Mouse (Mus musculus) spleen, postnatal 4 days (tissue): ENCODE results near the gene Tyrp1.

Experiments used
- DNase-seq, 2 experiments: peaks; one replicate each; pipeline ENCODE4 v3.0.0; 2022; ENCODE audit warnings: low spot score in 2 of 2

The Tyrp1 gene

DNA sequence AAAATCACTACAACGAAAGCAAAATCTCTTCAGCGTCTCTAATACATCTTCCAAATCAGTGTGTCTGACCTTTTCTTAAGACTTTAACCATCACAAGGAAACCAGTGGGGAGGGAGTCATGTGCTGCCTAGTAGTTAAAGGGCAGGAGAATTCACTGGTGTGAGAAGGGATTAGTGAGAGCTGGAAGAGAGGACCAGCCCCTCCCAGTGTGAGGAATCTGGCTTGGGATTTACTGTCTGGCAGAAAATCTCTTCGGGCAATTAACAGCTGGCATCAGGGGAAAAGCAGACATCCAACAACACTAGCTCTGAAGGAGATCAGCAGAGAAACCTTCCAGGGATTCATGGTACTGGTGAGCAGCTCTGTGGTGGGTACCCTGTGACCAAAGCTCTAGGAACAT lies at the start of gene Tyrp1:
TSS of gene Tyrp1 (plus strand) at position 74 of the 400 bp plus-strand sequence.
- DNase-seq: no peak

DNA sequence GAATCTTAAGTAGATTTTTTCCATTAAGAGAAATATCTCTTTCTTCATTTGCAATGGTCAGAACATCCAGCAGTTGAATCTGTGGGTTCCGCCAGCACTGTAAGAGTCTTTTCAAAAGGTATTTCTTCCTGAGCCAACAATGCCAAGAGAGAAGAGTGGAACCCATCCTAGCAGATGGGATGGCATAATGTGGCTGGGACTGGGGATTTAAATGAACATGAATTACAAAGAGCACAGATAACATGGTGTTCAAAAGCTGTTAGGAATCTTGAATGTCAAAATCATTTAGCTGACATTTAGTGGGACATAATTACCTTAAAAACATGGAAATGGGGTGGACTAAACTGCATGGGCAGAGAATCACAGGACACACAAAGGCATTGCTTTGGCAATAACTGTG lies 45.6 kb upstream of the Tyrp1 start:
- DNase-seq: no peak

DNA sequence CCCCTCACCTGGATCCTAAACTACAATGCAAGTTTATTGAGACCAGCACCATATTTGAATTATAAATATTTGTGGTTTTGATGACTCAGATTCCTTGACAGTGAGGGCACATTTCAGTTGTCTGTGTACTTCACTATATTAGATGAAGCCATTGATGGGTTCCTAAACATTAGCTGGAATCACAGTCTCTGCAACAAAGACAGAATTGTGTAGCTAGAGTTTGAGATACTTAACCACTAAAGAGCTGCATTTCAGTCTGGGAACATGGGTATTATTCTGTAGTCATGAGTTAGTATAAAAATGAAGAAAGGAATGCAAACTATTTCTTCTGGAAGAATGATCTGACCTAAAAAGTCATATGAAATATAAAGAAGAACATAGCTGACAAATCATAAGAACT lies 14.4 kb upstream of the Tyrp1 start:
- DNase-seq: no peak

DNA sequence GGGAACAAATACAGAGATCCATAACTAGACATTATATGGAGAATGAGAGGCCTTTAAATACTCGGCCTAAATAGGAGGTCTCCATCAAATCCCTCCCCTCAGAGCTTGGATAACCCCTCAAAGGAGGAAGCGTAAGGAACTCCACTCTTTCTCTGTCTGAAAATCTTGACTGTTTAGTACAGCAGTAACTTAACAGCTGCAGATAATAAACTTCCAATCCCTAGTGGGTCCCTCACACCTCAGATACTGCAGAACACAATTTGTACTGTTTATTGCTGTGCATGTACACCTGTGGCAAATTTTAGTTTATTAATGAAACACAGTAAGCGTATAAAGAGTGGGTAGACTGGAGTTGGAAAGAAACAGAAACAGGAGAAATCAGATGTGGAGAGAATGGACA lies 12.0 kb upstream of the Tyrp1 start:
- DNase-seq: no peak

DNA sequence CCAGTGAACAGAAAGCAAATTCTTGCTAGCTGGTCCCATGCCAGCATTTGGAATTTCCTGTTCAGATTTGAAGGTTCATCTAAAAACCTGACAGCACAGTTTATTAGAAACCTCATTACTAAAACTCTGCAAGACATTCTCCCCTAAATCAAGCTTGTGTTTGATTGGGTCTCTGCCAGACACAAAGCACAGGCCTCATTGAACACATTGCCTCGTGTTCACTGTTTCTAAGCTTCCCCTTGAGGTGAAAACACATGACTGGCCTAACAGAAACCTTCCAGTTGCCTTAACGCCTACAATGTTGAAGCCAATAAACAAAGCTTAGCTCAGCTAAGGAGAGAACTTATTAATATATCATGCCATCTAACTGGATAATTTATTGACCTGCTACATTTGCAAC lies 5.7 kb upstream of the Tyrp1 start:
- DNase-seq: no peak

DNA sequence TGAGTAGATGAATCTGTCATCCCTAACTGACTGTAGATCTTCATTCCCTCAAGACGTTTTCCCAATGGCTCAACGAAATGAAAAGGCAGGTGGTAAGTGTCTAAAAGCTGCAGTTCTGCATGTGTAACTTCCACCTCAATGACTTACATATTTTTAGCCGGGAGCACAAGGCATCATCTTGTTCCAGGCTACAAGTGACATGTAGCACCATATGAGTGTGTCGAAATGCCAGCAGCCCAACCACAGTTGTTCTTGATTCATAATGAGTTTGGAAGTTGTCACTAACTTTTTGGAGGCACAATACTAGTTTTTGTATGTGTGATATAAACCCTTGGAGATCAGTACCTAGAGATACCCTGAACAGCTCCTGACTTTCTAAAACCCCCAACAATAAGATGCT lies 5.4 kb downstream of the Tyrp1 start:
- DNase-seq: no peak

DNA sequence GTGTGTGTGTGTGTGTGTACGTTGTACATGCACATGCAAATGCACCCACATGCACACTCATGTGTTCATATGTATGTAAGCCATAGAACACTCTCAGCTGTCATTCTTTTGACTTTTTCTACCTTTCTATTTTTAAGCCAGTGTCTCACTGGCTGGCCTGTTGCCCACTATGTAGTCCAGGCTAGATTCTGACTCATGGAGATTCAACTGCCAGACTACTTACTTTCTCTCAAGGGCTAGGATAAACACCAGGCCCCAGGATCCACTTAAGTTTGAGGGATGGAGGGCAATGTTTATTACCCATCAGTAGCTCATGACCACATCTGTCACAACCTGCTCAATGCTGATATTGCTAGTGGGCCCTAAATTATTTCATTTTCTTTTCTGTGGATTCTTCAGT lies 8.1 kb downstream of the Tyrp1 start:
- no peak for DNase-seq

DNA sequence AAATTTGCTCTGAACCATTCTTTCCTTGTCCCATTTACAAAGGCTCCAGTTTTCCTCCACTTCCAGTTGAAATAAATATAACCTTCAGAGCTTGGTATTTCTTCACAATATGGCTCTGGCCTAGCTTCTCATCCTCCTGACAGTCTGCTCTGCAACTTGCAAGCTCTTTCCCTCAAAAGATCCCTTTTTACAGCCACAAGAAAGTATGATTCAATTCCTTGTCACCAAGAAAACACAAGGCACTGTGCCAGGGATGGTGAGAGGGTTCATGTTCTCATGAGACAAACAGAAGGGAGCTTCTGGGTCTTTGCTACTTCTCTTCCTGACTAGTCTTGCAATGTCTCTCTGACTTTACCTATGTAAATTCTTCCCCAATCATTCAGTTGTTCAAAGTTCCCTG lies 9.8 kb downstream of the Tyrp1 start:
- no peak for DNase-seq

DNA sequence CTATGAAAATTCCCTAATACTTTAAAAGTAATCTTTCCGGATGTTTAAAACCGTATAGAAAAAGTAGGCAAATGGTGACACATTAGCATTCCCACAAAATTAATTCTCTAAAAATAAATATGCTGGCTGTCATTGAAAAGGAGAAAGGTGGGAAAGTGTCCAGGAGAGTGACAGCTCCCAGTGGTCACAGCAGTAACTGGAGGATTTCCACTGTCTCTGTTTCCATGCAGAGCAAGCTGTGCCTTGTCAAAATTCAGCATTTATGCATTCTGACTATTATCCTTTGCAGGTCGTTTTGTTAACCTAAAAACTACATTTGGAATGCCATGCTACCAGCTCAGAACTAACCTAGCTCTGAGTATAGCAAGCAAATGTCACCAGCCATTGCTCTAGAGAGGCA lies 12.1 kb downstream of the Tyrp1 start:
- no peak for DNase-seq

DNA sequence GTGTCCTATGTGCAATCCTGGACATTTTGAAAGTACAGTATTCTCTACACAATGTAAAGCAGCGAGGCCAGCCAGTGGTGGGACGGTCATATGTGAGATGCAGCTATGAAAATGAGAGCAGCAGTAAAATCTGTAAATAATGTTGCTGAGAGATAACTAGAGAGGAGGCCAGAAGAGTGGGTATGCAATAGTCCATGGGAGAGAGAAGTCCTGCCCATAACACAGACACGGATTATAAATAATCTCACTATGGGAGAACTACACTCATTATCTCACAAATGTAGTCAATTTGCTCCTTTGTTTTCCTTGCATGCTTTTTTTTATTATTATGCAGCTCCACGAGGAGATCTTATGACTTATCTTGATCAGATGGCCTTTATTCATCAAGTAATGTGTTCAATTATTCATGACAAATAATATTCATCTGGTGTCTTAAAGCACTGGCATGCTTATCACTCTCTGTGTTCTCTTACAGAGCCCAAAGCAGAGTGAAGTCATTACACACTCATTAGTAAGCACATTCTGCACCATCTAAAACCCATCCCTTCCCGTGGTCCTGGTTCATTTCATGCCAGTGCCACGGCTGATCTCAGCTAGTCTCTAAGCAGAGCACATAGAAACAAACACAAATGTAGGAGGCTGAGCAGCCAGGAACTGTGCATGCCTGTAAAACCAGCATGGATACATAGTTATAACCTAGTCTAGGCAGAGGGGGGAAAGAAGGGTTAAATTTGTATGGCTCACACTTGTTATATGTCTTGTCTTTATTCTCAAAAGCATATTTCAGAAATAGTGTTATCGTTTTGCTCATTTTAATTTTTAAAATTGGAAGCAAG lies 18.9 kb downstream of the Tyrp1 start:
- DNase-seq: no peak

DNA sequence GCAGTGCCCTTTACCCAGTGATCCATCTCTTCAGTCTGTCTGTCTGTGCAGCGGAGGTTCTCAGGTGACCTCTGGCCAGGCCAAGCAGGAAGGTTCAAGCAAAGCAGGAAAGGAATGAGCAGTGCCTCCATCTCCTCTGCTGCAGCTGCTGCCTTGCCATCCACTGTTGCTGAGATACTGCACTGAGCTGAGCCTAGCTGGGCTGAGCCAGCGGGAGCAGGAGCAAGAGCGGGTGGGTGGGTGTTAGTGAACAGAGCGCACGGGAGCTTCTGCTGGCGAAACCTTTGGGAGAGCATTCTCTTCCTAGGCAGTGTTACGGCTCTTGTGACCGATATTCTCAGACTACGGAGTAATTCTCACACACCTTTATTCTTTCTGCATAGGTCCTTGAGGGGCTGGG lies 21.6 kb downstream of the Tyrp1 start:
- no peak for DNase-seq

DNA sequence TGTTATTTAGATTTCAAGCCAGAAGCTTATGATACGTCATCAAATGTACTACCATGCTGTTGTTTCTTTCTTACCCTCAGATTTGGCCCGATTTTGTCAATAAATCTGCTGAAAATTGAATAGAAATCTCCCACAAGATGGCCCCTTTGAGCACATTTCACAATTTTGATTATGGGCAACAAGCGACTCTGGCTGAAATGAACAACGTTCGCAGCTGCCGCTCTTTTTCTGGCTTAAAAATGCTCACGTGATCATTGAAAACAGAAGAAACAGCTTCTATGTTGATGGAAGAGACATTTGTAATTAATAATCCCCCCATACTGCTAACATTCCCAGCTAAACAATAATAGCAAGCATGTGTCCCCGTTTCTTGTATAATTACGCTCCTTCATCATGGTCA lies 29.0 kb downstream of the Tyrp1 start:
- no peak for DNase-seq

DNA sequence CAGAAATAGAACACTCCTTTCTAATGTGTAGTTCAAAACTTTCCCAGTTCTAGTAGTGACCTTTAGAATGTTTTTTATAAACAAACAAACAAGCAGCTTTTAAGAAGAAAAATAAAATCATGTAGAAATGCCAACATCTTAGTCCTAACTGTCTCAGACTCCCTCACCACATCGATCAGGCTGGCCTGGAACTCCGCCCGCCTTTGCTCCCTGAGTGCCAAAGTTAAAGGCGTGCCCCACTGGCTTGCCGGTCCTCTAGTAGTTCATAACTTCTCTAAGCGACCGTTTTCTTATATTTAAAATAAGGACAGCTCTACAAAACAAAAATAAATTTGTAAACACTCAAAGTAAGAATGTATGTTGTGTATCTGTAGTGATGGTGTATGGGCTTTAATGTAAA lies 30.0 kb downstream of the Tyrp1 start:
- DNase-seq: no peak

DNA sequence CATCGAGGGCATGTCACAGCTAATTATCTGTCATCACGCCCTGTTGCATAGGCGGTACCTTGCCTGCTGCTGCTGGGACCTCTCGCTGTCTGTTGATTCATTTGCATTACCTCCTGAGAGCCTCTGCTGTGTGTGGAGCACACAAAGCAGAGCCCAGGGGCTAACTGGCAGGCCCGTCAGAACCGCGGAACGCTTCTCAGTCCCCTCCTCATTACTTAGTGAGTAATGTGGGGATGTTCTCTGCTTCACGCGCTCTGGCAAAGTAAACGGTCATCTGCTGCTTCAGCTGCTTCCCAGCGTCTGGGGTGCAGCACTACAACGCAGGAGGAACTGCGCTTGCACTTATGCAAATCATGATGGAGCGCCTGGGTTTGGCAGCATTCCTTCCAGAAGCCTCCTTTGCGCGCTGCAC lies 30.6 kb downstream of the Tyrp1 start:
- no peak for DNase-seq

DNA sequence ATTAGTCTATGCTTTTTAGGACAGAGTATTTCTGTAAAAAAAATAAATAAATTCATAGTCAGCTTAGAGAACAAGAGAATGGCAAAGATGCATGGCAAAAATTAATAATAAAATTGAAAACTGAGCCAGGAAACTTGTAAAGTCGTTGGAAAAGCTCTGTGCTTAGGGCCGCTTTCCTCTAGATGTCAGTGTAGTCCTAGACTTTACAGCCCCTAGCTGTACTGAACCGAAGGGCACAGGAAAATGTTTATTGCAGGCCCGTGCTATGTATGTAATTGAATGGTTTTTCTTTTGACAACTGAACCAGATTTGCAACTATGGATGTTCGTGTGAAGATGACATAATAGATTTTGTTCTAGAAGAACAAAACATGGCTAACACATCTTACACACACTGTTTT lies 32.1 kb downstream of the Tyrp1 start:
- no peak for DNase-seq

DNA sequence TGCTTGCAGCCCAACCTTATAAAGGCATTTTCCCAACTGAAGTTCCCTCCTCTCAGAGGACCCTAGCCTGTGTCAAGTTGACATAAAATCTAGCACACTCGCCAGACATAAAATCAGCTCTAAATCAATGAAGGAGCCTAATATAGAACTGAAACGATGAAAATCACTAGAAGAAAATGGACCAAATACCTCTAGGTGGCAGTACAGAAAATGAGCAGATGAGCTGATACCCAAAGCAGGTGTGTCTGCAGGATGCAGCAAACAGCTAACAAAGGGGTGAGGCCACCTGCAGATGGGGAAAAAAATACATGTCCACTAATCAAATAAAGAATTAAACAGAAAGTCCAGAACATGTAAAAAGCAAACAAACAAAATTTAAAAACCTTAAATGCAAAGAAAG lies 35.7 kb downstream of the Tyrp1 start:
- DNase-seq: no peak

DNA sequence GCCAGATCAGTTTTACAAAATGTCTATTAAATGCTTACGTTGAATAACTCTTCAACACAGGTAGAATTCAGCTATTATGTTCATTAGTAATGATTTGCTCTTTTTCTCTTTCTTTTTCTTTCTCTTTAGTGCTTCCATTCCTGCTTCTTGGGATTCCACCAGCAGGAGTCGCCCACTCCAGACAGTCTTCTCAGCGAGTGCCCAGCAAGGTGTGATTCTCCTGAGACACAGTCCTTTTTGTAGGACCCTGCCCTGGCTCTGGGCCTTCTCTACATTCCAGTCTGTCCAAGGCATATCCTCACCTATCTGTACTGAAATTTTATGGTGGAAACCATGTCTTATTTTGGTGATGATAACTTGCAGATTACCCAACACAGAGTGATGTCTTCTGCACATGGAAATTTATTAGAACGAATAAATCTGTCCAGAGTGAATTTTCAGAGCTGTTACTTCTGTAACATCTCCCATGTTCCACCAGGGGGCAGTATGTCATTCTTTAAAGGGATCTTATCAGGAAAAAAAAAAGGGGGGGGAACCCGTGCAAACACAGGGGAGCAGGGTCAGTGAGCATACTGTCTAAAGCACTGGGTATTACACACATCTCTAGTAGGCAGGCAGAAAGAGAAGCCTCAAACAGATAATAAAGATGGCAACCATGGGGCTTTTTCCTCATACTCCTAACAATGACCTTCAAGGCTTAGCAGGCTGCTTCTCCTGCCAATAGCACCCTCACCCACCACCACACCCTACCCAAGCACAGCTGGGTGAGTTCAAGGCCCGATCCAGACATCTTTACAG lies 39.1 kb downstream of the Tyrp1 start:
- DNase-seq: no peak

DNA sequence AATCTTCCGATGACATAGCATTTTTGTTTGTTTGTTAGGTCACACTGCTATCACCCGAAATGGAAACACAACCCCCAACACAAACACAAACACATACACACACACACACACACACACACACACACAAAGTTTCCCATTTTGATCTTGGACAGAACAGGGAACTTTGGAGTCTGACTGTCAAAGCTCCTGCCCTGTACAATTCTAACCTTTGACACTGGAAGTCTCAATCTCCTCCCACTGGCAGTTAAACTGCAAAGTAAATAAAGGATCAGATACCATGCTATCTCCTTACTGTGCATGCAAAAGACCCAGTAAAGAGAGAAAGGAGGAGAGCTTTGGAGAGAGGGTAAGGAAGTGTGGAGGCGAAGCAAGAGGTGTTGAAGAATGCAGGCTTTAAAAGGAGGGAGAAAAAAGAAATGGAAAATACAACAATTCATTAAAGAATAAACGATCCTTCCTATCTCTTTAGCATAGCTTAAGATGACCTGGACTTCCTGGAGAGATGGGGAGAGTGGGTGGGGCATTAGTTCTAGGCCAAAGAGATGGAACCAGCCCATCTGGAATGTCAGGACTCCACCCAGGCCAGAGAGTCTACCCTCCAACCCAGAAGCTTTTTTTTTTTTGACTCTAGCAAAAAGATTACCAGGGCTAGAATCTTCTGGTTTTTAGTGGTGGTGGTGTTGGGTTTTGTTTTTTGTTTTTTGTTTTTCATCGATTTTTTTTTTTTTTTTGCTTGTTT lies 40.4 kb downstream of the Tyrp1 start:
- DNase-seq: no peak

DNA sequence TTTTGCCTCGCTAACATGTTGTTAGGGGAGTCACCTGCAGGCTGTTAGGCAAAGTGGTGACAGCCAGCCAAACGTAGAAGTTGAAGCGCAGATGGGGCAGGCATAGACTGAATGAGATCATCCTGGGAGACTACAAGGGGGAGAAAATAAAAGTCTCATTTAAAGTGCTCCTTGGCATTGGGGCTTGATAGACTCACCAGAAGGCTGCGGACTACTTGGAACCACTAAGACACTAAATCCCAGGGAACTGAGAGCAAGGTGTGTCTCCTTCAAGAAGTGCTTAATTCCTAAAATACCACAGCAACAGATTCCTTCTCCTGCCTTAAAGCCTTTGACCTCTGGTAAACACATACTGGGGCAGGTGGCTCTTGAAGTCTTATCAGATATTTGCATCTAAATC lies 41.1 kb downstream of the Tyrp1 start:
- no peak for DNase-seq

DNA sequence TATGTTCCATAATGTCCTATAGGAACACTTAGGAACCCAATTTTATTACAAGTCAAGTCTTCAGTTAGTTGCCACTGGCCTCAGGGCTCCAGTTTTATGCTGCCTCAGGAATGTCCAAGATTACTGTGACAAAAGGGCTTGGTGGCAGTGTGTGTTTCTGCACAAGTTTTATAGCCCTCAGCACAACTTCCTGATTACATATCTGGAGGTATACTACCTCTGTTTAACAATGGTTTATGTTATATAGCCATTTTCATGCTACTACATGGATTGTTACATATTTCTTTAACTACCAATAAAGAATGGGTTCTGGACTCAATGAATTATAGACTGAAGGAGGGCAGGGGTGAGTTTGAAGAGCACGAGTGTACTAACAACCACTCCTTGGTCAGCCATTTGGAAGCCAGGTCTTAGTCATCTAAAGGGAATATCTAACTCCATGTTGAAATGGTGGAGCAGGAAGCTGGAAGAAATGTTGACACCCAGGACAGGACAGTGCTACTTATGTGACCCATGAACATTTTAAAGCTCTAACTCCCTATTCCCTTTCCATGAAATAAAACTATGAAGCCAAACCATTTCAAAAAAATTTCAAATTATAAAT lies 48.2 kb downstream of the Tyrp1 start:
- DNase-seq: no peak

DNA sequence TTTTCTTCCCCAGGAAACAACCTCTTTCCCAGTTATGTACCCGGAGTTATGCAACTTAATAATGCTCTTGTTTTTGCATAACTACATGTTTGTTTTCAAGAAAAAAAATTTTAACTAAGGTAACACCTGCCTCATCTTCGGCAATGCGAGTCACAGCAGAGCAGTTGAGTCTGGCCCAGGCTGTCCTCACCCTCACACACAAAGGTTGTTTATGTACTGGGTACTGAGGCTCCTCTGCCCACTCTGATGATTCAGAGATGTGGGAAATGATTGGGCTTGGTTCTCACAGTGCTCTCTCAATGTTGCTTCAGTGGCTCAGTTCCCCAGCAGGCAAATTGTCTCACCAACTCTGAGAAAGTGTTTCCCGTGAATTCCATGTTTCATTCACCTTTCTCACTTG lies 52.7 kb downstream of the Tyrp1 start:
- no peak for DNase-seq

DNA sequence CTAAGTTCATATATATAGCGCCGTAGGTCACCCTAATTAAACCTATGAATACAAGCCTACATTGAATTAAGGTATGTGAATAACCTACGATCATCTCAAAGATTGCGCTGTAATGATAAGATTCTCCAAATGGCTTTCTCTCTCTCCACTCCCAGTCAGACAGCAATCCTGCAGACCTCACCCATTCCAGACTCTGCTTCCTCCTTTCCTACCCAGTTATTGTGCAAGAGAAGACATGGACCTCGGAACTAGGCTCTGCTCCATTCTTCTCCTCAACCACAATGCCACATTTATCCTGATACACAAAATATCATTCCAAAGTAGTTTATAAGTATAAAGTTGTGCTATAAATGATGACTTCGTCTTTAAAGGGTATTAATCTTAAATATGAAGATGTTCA lies 57.1 kb downstream of the Tyrp1 start:
- DNase-seq: no peak
